Mouse (Mus musculus): ENCODE data around the gene Tmem214. TPM values are rescaled to one million over a fixed set of nuclear protein-coding genes. Genes with fewer than 3 reads are reported as not detected.

Gene Tmem214
- 48.6 and 53.7 TPM in 2 replicates for polyA plus RNA-seq (2014; fragmentation: Nextera tagmentation; extraction: Ambion mirVana)

DNA sequence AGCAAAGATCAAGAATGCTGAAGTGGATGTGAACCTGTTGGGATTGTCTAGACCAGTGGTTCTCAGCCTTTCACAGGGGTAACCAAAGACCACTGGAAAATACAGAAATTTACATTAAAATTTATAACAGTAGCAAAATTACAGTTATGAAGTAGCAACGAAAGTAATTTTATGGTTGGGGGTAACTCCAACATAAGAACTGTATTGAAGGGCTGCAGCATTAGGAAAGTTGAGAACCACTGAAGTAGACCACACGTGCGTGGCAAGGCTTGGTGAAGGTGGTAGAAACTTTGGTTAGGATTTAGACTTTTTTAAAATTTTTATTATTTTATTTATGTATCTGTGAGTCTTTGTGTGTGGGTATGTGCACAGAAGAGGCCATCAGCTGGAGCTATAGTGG, at the start of gene Tmem214:
Gene Tmem214, plus strand, starts transcription at position 301 of the 400 bp plus-strand sequence.
- no peak within 1 kb of the TSS for H3K27ac ChIP-seq (ENCODE audit: low read depth, low read length)
- WGBS, result 95% methylated on average over 3 of the region's 3 CpGs
- no peaks in the 10 kb centered on the region for H3K9me3 ChIP-seq (ENCODE audit: control insufficient read depth, low read length)
- peaks cover 8% of the 10 kb centered on the region for H3K4me1 ChIP-seq (ENCODE audit: control insufficient read depth, insufficient read depth, low read length)
- ATAC-seq (ENCODE audit: low read depth), result no peak
- H3K4me3 ChIP-seq (ENCODE audit: low read depth, low read length), result no peak within 1 kb of the TSS
- H3K27me3 ChIP-seq (ENCODE audit: control insufficient read depth, insufficient read depth, low read length), result no peaks in the 10 kb centered on the region
- H3K4me2 ChIP-seq (ENCODE audit: low read depth, low read length), result 0 out of 2 replicates have a peak within 1 kb of the TSS, but pooled peaks have one; percentile 62
- peaks cover 24% of the 10 kb centered on the region for H3K36me3 ChIP-seq (ENCODE audit: control insufficient read depth, insufficient read depth, low read length)
- no peak within 1 kb of the TSS for H3K9ac ChIP-seq (replicated peaks; ENCODE audit: low read depth, low read length)

DNA sequence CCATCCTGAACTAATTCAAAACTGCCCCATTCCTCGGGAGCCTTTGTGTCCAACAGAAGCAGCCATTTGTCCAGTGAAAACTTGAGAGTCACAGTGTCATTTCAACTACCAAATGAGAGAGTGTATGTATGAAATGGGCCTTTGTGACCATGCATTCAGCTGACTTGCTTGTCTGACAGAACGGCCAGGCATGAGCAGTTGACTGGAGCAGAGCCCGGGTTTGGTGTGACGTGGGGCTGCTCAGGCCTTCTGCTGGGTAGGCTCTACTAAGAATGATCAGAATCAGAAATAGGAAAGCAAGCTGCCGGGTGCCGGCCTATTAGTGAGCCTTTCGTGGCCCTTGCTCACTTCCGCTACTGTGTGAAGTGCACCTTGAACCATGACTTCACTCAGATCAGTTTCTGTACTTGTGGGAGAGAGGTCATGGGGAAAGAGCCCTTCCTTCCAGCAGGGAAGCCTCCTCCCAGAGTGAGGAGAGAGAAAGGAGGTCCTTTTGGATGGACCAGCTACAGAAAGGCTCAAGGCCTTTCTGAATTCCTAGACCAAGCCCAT, 49.0 kb upstream of the Tmem214 start:
- WGBS, result 89% methylated on average over 8 of the region's 8 CpGs
- no peaks in the 10 kb centered on the region for H3K27me3 ChIP-seq (ENCODE audit: control insufficient read depth, insufficient read depth, low read length)
- no peak overlapping the region for H3K4me3 ChIP-seq (ENCODE audit: low read depth, low read length)
- H3K9me3 ChIP-seq (ENCODE audit: control insufficient read depth, low read length), result no peaks in the 10 kb centered on the region
- no peak overlapping the region for H3K4me2 ChIP-seq (ENCODE audit: low read depth, low read length)
- H3K27ac ChIP-seq (ENCODE audit: low read depth, low read length), result no peak overlapping the region; the same call in 1 of the 2 replicates
- H3K4me1 ChIP-seq (ENCODE audit: control insufficient read depth, insufficient read depth, low read length), result peaks cover 23% of the 10 kb centered on the region
- H3K9ac ChIP-seq (replicated peaks; ENCODE audit: low read depth, low read length), result no peak overlapping the region
- H3K36me3 ChIP-seq (ENCODE audit: control insufficient read depth, insufficient read depth, low read length), result no peaks in the 10 kb centered on the region
- no peak for ATAC-seq (ENCODE audit: low read depth)

DNA sequence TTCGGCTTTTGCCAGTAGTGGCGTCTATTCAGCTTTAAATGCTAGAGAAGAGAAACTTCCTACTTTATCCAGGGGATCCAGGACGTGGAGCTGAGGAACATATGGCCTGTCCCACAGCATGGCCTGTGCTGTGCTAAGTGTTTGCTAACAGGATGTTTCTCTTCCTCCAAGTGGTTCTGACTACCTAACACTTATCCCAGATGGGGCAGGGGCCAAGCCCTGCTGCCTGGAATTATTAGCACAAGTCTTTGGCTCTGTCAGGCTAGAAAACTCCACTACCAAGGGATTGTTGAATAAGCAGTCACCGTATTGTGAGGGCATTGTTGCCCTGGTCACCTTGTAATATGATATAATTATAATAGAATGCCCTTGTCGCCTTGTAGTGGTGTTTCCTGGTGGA, 45.1 kb upstream of the Tmem214 start:
- ATAC-seq (ENCODE audit: low read depth), result no peak
- 87% methylated on average over 5 of the region's 5 CpGs for WGBS
- H3K9me3 ChIP-seq (ENCODE audit: control insufficient read depth, low read length), result no peaks in the 10 kb centered on the region

DNA sequence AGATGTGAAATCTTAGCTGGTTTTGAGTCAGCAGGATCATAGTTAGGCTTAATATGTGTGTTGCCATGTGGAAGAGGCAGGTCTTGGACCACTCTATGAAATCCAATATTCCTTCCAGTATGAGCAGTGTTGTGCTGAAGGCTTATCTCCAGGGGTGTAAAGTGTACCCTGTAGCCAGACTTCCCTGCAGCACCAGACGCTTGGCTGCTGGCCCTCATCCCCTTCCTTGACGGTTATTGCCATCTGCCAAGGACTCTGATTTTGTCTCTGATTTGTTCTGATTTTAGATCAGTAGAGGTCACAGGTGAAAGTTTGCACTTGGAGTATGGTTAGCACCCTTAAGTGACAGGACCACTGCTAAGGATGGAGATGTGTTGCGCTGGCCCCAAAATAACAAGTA, 44.7 kb upstream of the Tmem214 start:
- 92% methylated on average over 3 of the region's 3 CpGs for WGBS
- H3K4me3 ChIP-seq (ENCODE audit: low read depth, low read length), result no peak overlapping the region
- no peak overlapping the region for H3K9ac ChIP-seq (replicated peaks; ENCODE audit: low read depth, low read length)
- no peak overlapping the region for H3K4me2 ChIP-seq (ENCODE audit: low read depth, low read length)
- no peaks in the 10 kb centered on the region for H3K9me3 ChIP-seq (ENCODE audit: control insufficient read depth, low read length)
- no peak overlapping the region for H3K27ac ChIP-seq (ENCODE audit: low read depth, low read length)
- no peaks in the 10 kb centered on the region for H3K27me3 ChIP-seq (ENCODE audit: control insufficient read depth, insufficient read depth, low read length)
- H3K4me1 ChIP-seq (ENCODE audit: control insufficient read depth, insufficient read depth, low read length), result no peaks in the 10 kb centered on the region
- no peaks in the 10 kb centered on the region for H3K36me3 ChIP-seq (ENCODE audit: control insufficient read depth, insufficient read depth, low read length)
- no peak for ATAC-seq (ENCODE audit: low read depth)

More for the DNA sequence above, 45.1 kb upstream of the Tmem214 start:
- H3K4me2 ChIP-seq (ENCODE audit: low read depth, low read length), result no peak overlapping the region
- H3K9ac ChIP-seq (replicated peaks; ENCODE audit: low read depth, low read length), result no peak overlapping the region
- H3K27me3 ChIP-seq (ENCODE audit: control insufficient read depth, insufficient read depth, low read length), result no peaks in the 10 kb centered on the region
- no peak overlapping the region for H3K4me3 ChIP-seq (ENCODE audit: low read depth, low read length)
- no peak overlapping the region for H3K27ac ChIP-seq (ENCODE audit: low read depth, low read length)
- H3K4me1 ChIP-seq (ENCODE audit: control insufficient read depth, insufficient read depth, low read length), result no peaks in the 10 kb centered on the region
- no peaks in the 10 kb centered on the region for H3K36me3 ChIP-seq (ENCODE audit: control insufficient read depth, insufficient read depth, low read length)

DNA sequence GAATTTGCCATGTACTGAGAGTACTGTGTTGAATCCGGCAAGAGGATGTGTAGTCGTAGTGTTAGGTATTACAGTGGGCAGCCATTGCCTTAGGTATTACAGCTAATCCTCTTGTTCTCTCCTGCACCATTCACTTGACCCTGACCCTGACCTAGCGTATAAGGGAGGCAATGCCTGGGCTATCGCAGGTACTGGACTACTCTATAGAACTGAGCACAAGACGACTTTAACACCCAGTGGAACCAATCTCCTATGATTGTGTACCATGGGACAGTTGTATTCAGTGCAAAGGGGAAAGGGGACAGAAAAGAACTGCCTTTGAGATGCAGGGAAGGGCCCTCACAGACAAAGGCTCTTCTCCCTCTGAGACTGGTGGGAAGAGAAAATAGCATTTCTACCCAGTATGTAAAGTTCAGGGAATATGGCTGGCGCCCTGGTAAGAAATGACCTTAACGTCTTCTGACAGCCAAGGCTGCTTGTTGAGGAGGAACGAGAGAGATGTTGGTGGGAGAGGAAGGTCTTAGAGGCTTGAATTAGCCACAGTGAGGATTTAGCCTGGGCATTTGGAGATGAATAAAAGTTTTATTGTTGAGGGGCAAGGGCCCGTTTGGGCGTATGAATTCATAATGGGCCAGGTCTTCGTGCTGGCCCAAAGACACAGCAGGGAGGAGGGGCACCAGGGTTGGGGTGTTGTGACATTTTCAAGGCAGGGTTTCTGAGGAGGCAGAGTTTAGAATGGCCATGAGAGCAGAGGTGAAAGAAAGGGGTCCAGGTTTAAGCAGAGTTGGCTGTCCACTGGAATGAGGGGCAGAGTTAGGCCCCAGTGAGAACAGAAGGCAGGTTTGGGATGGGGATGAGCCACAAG, 43.5 kb upstream of the Tmem214 start:
- WGBS, result 72% methylated on average over 11 of the region's 11 CpGs
- Histone ChIP-seq H3K4me3 (ENCODE audit: low read depth, low read length) (no peak overlapping the region), H3K4me2 (ENCODE audit: low read depth, low read length) (no peak overlapping the region), H3K9me3 (ENCODE audit: control insufficient read depth, low read length) (no peaks in the 10 kb centered on the region), H3K27me3 (ENCODE audit: control insufficient read depth, insufficient read depth, low read length) (no peaks in the 10 kb centered on the region), H3K36me3 (ENCODE audit: control insufficient read depth, insufficient read depth, low read length) (no peaks in the 10 kb centered on the region), H3K4me1 (ENCODE audit: control insufficient read depth, insufficient read depth, low read length) (no peaks in the 10 kb centered on the region), H3K9ac (replicated peaks; ENCODE audit: low read depth, low read length) (no peak overlapping the region), H3K27ac (ENCODE audit: low read depth, low read length) (no peak overlapping the region)
- no peak for ATAC-seq (ENCODE audit: low read depth)

DNA sequence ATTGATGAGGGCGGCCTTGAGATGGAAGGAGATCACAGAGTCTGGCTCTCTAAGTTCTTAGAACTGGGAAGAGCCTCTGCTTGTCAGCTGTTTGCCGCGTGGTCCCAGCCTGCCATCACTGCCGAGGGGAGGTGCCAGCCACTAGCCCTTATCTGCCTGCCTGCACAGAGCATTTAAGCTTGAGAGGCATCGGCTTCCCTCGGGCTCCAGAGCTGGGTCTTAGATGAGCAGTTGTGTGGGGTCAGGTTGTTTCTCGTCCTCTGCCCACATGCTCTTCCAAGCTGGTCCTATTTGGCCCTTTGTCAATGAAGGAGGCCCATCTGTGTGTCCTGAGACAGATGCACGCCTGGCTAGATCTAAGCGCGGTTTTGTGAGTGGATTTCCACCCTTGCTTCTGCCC, 42.6 kb upstream of the Tmem214 start:
- Histone ChIP-seq H3K27me3 (ENCODE audit: control insufficient read depth, insufficient read depth, low read length) (no peaks in the 10 kb centered on the region), H3K36me3 (ENCODE audit: control insufficient read depth, insufficient read depth, low read length) (no peaks in the 10 kb centered on the region), H3K9ac (replicated peaks; ENCODE audit: low read depth, low read length) (no peak overlapping the region), H3K4me2 (ENCODE audit: low read depth, low read length) (no peak overlapping the region), H3K9me3 (ENCODE audit: control insufficient read depth, low read length) (no peaks in the 10 kb centered on the region), H3K27ac (ENCODE audit: low read depth, low read length) (no peak overlapping the region), H3K4me3 (ENCODE audit: low read depth, low read length) (no peak overlapping the region), H3K4me1 (ENCODE audit: control insufficient read depth, insufficient read depth, low read length) (no peaks in the 10 kb centered on the region)
- 69% methylated on average over 10 of the region's 10 CpGs for WGBS
- ATAC-seq (ENCODE audit: low read depth), result no peak

DNA sequence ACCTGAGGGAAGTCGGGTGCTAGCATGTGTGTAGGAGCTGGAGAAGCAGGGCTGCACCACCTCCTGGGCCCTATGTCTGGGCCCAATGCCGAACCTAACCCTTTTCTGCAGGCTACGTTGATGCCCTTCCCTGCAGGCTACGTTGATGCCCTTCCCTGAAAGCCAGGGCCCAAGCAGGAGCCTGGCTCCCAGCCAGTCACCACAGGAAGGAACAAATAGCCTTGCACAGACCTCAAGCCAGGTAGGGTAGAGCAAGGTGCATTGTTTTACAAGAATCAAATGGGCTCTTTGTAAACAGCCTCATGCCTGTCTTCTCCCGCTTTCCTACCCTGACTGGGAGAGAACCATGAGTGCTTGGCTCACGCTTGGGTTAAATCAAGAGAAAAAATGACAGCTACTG, 42.0 kb upstream of the Tmem214 start:
- no peaks in the 10 kb centered on the region for H3K36me3 ChIP-seq (ENCODE audit: control insufficient read depth, insufficient read depth, low read length)
- no peak overlapping the region for H3K27ac ChIP-seq (ENCODE audit: low read depth, low read length)
- H3K9ac ChIP-seq (replicated peaks; ENCODE audit: low read depth, low read length), result no peak overlapping the region
- H3K4me1 ChIP-seq (ENCODE audit: control insufficient read depth, insufficient read depth, low read length), result no peaks in the 10 kb centered on the region
- H3K4me3 ChIP-seq (ENCODE audit: low read depth, low read length), result no peak overlapping the region
- no peaks in the 10 kb centered on the region for H3K9me3 ChIP-seq (ENCODE audit: control insufficient read depth, low read length)
- 82% methylated on average over 6 of the region's 6 CpGs for WGBS
- H3K27me3 ChIP-seq (ENCODE audit: control insufficient read depth, insufficient read depth, low read length), result no peaks in the 10 kb centered on the region
- no peak for ATAC-seq (ENCODE audit: low read depth)
- H3K4me2 ChIP-seq (ENCODE audit: low read depth, low read length), result no peak overlapping the region

DNA sequence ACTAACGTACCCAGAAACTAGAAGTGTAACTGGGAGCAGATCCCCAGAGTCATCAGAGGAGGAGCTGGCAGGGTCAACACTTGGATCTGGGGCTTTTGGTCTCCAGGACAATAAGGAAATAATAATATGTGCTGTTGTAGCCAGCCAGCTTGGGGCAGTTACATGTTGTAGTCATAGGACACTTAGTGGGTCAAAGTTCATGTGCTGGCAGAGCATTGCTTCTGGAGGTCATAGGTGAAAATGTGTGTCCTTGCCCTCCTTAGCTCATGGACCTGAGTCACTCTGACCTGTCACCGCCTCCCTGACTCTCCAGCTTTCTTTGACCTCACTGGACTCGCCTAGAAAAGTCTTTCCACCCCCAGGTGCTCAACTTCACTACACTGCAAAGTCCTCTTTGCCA, 34.4 kb upstream of the Tmem214 start:
- no peaks in the 10 kb centered on the region for H3K36me3 ChIP-seq (ENCODE audit: control insufficient read depth, insufficient read depth, low read length)
- H3K27me3 ChIP-seq (ENCODE audit: control insufficient read depth, insufficient read depth, low read length), result no peaks in the 10 kb centered on the region
- no peak overlapping the region for H3K4me2 ChIP-seq (ENCODE audit: low read depth, low read length)
- 89% methylated on average over 3 of the region's 3 CpGs for WGBS
- H3K9me3 ChIP-seq (ENCODE audit: control insufficient read depth, low read length), result no peaks in the 10 kb centered on the region
- no peak for ATAC-seq (ENCODE audit: low read depth)
- H3K4me3 ChIP-seq (ENCODE audit: low read depth, low read length), result no peak overlapping the region
- H3K4me1 ChIP-seq (ENCODE audit: control insufficient read depth, insufficient read depth, low read length), result no peaks in the 10 kb centered on the region
- H3K27ac ChIP-seq (ENCODE audit: low read depth, low read length), result no peak overlapping the region
- no peak overlapping the region for H3K9ac ChIP-seq (replicated peaks; ENCODE audit: low read depth, low read length)

DNA sequence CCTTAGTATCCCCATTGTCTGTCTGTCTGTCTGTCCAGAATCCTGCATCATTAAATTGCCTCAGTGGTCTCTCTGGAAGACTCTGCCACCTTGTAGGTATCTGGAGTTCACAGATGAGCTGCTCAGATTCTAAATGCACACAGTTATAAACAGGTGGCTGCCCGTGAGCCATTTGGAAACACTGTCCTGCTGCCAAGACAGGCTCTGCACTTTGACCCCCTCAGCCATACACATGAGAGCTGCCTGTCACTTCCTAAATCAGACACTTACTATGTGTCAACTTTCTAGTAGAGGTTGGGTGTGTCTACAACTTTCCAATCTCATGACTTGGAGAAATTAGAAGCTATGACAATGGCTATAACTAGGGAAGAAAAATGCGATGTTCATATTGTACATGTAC, 28.1 kb upstream of the Tmem214 start:
- Histone ChIP-seq H3K9me3 (ENCODE audit: control insufficient read depth, low read length) (no peaks in the 10 kb centered on the region), H3K4me3 (ENCODE audit: low read depth, low read length) (no peak overlapping the region), H3K9ac (replicated peaks; ENCODE audit: low read depth, low read length) (no peak overlapping the region), H3K36me3 (ENCODE audit: control insufficient read depth, insufficient read depth, low read length) (no peaks in the 10 kb centered on the region), H3K27me3 (ENCODE audit: control insufficient read depth, insufficient read depth, low read length) (no peaks in the 10 kb centered on the region), H3K27ac (ENCODE audit: low read depth, low read length) (no peak overlapping the region), H3K4me1 (ENCODE audit: control insufficient read depth, insufficient read depth, low read length) (no peaks in the 10 kb centered on the region), H3K4me2 (ENCODE audit: low read depth, low read length) (no peak overlapping the region)
- no peak for ATAC-seq (ENCODE audit: low read depth)
- 90% methylated on average over 2 of the region's 2 CpGs for WGBS
